Mouse (Mus musculus) heart, postnatal 4 days (tissue): ENCODE measurements around the gene Gla. TPM values are rescaled to one million over a fixed set of nuclear protein-coding genes. Genes with fewer than 3 reads are reported as not detected.

Source experiments
- total RNA-seq, 2 experiments: library from RNA; stranded (reverse); gene quantifications; 2 replicates each; pipeline ENCODE4 v1.2.3; 2021

Gene Gla
- total RNA-seq, 2 experiments from 2014 or later: 2.3 to 3.4 TPM

Other genes starting within 250 kb of the Gla start
- gene Drp2, start 196.6 kb downstream of the Gla start, total RNA-seq: under 1 TPM; 0.45 to 0.74 TPM
- not detected for gene Taf7l, start 124.6 kb downstream of the Gla start, total RNA-seq
- gene Timm8a1, start 59.3 kb downstream of the Gla start, total RNA-seq: 10 to 100 TPM; 31.1 to 35.9 TPM
- under 1 TPM; 0.63 to 0.71 TPM for gene Btk, start 17.6 kb downstream of the Gla start, total RNA-seq
- gene Rpl36a, start 15.5 kb downstream of the Gla start, total RNA-seq: 100 to 1,000 TPM; 208 to 224 TPM
- gene Hnrnph2, start 54 bp upstream of the Gla start, total RNA-seq: 100 to 1,000 TPM; 102 to 105 TPM
- gene Armcx4, start 85.4 kb upstream of the Gla start, total RNA-seq: 10 to 100 TPM; 42.8 to 47.1 TPM
- gene Armcx1, start 116.8 kb upstream of the Gla start, total RNA-seq: 10 to 100 TPM; 17.0 to 18.8 TPM
- gene Armcx6, start 150.3 kb upstream of the Gla start, total RNA-seq: 10 to 100 TPM in 1 of 2 experiments, 1 to 10 TPM in 1; 8.5 to 12.7 TPM
- 10 to 100 TPM; 56.7 to 63.6 TPM for gene Armcx3, start 155.5 kb upstream of the Gla start, total RNA-seq
- 10 to 100 TPM; 54.6 to 58.5 TPM for gene Armcx2, start 208.1 kb upstream of the Gla start, total RNA-seq